Mouse (Mus musculus) heart, adult 2 months (tissue): ENCODE measurements around the gene Hs6st1. TPM values are rescaled to one million over a fixed set of nuclear protein-coding genes. Genes with fewer than 3 reads are reported as not detected.

Experiments
- DNase-seq, 2 experiments: peaks; one replicate each; pipeline ENCODE4 v3.0.0; 2021
- H3K27ac ChIP-seq: fragments of 200-600 bp; 2 replicates; pipeline ENCODE4 v1.8.1; 2022
- H3K27me3 ChIP-seq: fragments of 200-500 bp; 2 replicates; pipeline ENCODE4 v1.6.1; 2012; ENCODE audit warnings: mild to moderate bottlenecking, low read length, inconsistent platforms, mixed read lengths; ENCODE audit not compliant: control insufficient read depth, insufficient read depth
- H3K36me3 ChIP-seq: fragments of 200-500 bp; 2 replicates; pipeline ENCODE4 v1.6.1; 2012; ENCODE audit warnings: low read length, inconsistent platforms; ENCODE audit not compliant: control insufficient read depth, insufficient read depth
- H3K4me1 ChIP-seq: fragments of 200-500 bp; 2 replicates; pipeline ENCODE4 v1.6.1; 2011; ENCODE audit warnings: low read length; ENCODE audit not compliant: control insufficient read depth, insufficient read depth
- H3K4me3 ChIP-seq: fragments of 200-600 bp; 2 replicates; pipeline ENCODE4 v1.8.1; 2022
- H3K79me2 ChIP-seq: fragments of 200-500 bp; replicated peaks from 2 replicates; pipeline ENCODE4 v1.6.1; 2012; ENCODE audit warnings: mild to moderate bottlenecking, inconsistent platforms, low read length, moderate library complexity, mixed read lengths; ENCODE audit not compliant: control insufficient read depth, insufficient read depth
- H3K9ac ChIP-seq: fragments of 200-500 bp; 2 replicates; pipeline ENCODE4 v1.6.1; 2012; ENCODE audit warnings: low read depth, mild to moderate bottlenecking, control low read depth, inconsistent platforms, low read length, mixed read lengths
- CTCF ChIP-seq: fragments of 200-600 bp; IDR thresholded peaks from 2 replicates; pipeline ENCODE4 v1.8.1; 2022; ENCODE audit warnings: antibody characterized with exemption, mild to moderate bottlenecking, moderate library complexity
- EP300 ChIP-seq: fragments of 200-500 bp; IDR thresholded peaks from 2 replicates; pipeline ENCODE4 v1.6.1; 2011; ENCODE audit warnings: low read depth, low read length, control low read depth; ENCODE audit not compliant: insufficient read depth
- POLR2A ChIP-seq: fragments of 200-500 bp; IDR thresholded peaks from 2 replicates; pipeline ENCODE4 v1.6.1; 2011; ENCODE audit warnings: mild to moderate bottlenecking, low read depth, low read length, control low read depth; ENCODE audit not compliant: insufficient read depth
- WGBS: fragments of 180-500 bp; shearing (Covaris S2); methylation state at CpG from one replicate; pipeline ENCODE4 v1.1.7; 2018; 5-methylcytosine and 5-hydroxymethylcytosine counted together
- intact Hi-C: fragments of 180-260 bp; cut with DNase I; formaldehyde crosslinking; loops from one replicate; pipeline ENCODE4 v1.15.1; 2025
- polyA plus RNA-seq: library from polyadenylated mRNA; depleted of rRNA; stranded (reverse); fragments of >200 nt; gene quantifications from 2 replicates; pipeline ENCODE4 v1.2.3, GENCODE M21; 2012
- total RNA-seq, 2 experiments: library from RNA; stranded (reverse); gene quantifications; 2 replicates each; pipeline ENCODE4 v1.2.3; 2021

Gene Hs6st1
- total and polyA plus RNA-seq, 3 experiments, result 22.8 to 25.3 (median 23.0) TPM

DNA sequence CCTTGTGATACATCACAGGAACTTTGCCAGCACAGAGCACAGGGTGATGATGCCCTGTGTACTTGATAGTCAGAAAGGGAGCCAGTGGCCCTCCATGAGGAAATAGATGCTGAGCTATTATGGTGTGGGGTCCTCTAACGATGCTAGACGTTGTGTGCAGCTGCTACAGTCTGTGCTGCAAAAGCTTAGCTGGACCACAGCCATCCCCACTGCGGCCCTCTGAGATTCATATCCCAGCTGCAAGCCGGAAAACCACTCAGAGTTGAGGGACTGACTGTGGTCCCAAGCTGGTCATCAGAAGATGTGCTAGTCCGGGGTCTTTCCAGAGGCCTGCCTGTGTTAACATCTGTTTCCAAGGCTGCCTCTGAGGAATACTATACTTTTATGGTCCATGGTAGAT is 12.8 kb downstream of the Hs6st1 start:
- H3K9ac ChIP-seq, result no peak overlapping the region
- DNase-seq, result no peak
- H3K4me3 ChIP-seq, result no peak overlapping the region
- intact Hi-C loops, result no loop called here
- 68% methylated on average over 5 of the region's 5 CpGs for WGBS
- no peak overlapping the region for H3K27ac ChIP-seq
- no peaks in the 10 kb centered on the region for H3K27me3 ChIP-seq
- no peaks in the 10 kb centered on the region for H3K36me3 ChIP-seq
- peaks cover 8% of the 10 kb centered on the region; the same call in 1 of the 2 replicates for H3K4me1 ChIP-seq
- no peak for TF ChIP-seq CTCF
- no peak for TF ChIP-seq POLR2A
- no peak for TF ChIP-seq EP300
- H3K79me2 ChIP-seq, result peaks cover under 1% of the 10 kb centered on the region

DNA sequence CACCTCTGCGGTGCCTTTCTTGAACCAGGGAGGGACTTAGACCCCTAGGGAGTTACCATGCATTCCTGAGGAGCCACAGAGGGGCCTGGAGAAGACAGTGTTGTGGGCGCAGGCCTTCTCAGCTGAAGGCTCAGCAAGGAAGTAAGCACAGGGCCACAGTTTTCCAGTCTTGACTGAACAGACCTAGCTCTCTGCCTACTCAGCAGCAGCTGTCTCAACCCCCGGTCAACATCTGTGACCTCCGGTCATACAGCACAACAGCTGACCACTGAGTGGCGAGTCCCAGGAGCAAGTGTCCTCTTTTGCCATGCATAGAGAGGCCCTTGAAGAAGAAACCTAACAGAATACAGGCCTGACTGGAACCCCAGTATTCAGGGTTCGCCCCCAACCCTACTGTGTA is 14.0 kb downstream of the Hs6st1 start:
- H3K79me2 ChIP-seq, result no peaks in the 10 kb centered on the region; the same call in 1 of the 2 replicates
- H3K27me3 ChIP-seq, result no peaks in the 10 kb centered on the region
- H3K4me3 ChIP-seq, result no peak overlapping the region
- no peak for DNase-seq
- H3K36me3 ChIP-seq, result no peaks in the 10 kb centered on the region
- 88% methylated on average over 6 of the region's 6 CpGs for WGBS
- H3K27ac ChIP-seq, result no peak overlapping the region
- peaks cover 8% of the 10 kb centered on the region; the same call in 1 of the 2 replicates for H3K4me1 ChIP-seq
- TF ChIP-seq EP300 (no peak), POLR2A (no peak), CTCF (no peak)
- no peak overlapping the region for H3K9ac ChIP-seq
- intact Hi-C loops, result no loop called here

GRCm38 (mm10) chr1:36083554-36083953 is 15.4 kb downstream of the Hs6st1 start:
- Histone ChIP-seq H3K9ac (no peak overlapping the region), H3K27me3 (no peaks in the 10 kb centered on the region), H3K4me1 (peaks cover 10% of the 10 kb centered on the region), H3K36me3 (no peaks in the 10 kb centered on the region), H3K4me3 (no peak overlapping the region), H3K27ac (no peak overlapping the region), H3K79me2 (no peaks in the 10 kb centered on the region; the same call in 1 of the 2 replicates)
- DNase-seq, result no peak
- TF ChIP-seq POLR2A (no peak), CTCF (no peak), EP300 (no peak)
- intact Hi-C loops, result no loop called here
- WGBS, result 75% methylated on average over 5 of the region's 5 CpGs

DNA sequence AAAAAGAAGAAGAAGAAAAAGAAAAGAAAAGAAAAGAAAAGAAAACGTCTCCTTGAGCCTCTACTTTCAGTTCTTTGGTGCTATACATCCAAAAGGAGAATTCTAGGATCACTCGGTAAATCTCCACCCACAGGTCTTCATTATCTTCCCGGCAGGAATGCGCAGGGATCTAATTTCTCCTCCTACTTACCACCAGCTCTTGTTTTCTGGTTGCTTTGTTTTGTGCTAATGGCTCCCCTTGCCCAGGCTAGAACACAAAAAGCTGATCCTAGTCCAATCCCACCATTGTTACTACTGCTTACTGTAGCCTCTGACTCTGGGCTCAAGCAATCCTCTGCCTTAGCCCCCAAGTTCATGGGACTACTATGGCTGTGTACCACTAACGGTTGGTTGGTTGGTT is 16.9 kb downstream of the Hs6st1 start:
- Histone ChIP-seq H3K79me2 (no peaks in the 10 kb centered on the region; the same call in 1 of the 2 replicates), H3K27me3 (no peaks in the 10 kb centered on the region), H3K4me1 (peaks cover 10% of the 10 kb centered on the region), H3K9ac (no peak overlapping the region), H3K27ac (no peak overlapping the region), H3K4me3 (no peak overlapping the region), H3K36me3 (no peaks in the 10 kb centered on the region)
- TF ChIP-seq CTCF, result no peak
- no peak for TF ChIP-seq EP300
- DNase-seq, result no peak
- WGBS, result 95% methylated on average over 5 of the region's 5 CpGs
- intact Hi-C loops, result no loop called here

- no peak for DNase-seq
- H3K36me3 ChIP-seq, result no peaks in the 10 kb centered on the region
- intact Hi-C loops, result no loop called here
- H3K4me1 ChIP-seq, result peaks cover 8% of the 10 kb centered on the region
- 53% methylated on average over 4 of the region's 4 CpGs for WGBS
- H3K9ac ChIP-seq, result no peak overlapping the region
- TF ChIP-seq CTCF (no peak), EP300 (no peak), POLR2A (no peak)
- no peaks in the 10 kb centered on the region; the same call in 1 of the 2 replicates for H3K79me2 ChIP-seq
- no peak overlapping the region for H3K27ac ChIP-seq
- no peak overlapping the region for H3K4me3 ChIP-seq
- H3K27me3 ChIP-seq, result no peaks in the 10 kb centered on the region
These were observed 20.2 kb downstream of the Hs6st1 start for GRCm38 (mm10) chr1:36088367-36088766.

DNA sequence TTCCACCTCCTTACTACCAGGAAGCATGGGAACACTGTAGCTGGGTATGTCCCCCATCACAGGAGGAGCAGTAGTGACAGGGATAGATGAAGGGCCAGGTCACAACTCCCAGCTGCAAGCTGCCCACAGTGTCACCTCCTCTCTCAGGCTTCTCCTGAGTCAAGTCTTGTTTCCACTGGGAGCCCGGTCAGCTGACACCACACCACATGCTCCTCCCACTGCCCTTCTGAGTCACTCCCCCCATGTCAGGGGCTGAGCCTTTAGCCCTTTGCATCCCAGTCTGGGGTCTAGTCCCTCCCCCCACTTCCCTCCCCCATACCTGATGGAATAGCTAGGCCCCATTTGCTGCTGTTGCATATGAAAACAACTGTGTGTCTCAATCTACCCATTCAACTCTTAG is 21.3 kb downstream of the Hs6st1 start:
- H3K4me3 ChIP-seq, result no peak overlapping the region
- no peaks in the 10 kb centered on the region for H3K36me3 ChIP-seq
- H3K27ac ChIP-seq, result no peak overlapping the region
- 40% methylated on average over 1 of the region's 1 CpGs for WGBS
- H3K27me3 ChIP-seq, result no peaks in the 10 kb centered on the region
- TF ChIP-seq CTCF (no peak), POLR2A (no peak), EP300 (no peak)
- no peaks in the 10 kb centered on the region for H3K79me2 ChIP-seq
- no peak for DNase-seq
- no peak overlapping the region for H3K9ac ChIP-seq
- peaks cover 8% of the 10 kb centered on the region for H3K4me1 ChIP-seq
- intact Hi-C loops, result no loop called here
